ENCODE assay signal across 8 mouse cellular contexts in genomic region chr4:44703686-44704368, GRCm38 (mm10). TPM values are rescaled to one million over a fixed set of nuclear protein-coding genes. Genes with fewer than 3 reads are reported as not detected.
A peak's percentile ranks its signal among the peaks of the same experiment; 100 is the strongest.
DNase-seq lines count a peak whose midpoint lies in the region; ATAC-seq lines count a peak whose summit lies in the region.

No protein-coding gene starts in this region.

- DNase-seq in heart, postnatal 10 days = no peak
- peak; percentile 15 for DNase-seq in MN1 (ENCODE audit: low spot score)
- DNase-seq in ovary, postnatal 10 days (ENCODE audit: low spot score) = no peak
- no peak for DNase-seq in gastrocnemius, postnatal 25 days
- DNase-seq in right cerebral cortex, adult 18-20 months = no peak

- peaks cover 13% of the 10 kb centered on the region for H3K4me1 ChIP-seq in heart, embryonic 13.5 days
- H3K4me1 ChIP-seq in forebrain, embryonic 16.5 days (replicated peaks; ENCODE audit: control insufficient read depth, insufficient read depth, low read length) = peaks cover 17% of the 10 kb centered on the region
- no peaks in the 10 kb centered on the region; the same call in 1 of the 2 replicates for H3K4me1 ChIP-seq in liver, embryonic 16.5 days (ENCODE audit: control insufficient read depth, low read depth, low read length)

- peak overlapping the region; percentile 51 for H3K4me3 ChIP-seq in heart, embryonic 13.5 days
- peak overlapping the region; percentile 41 for H3K4me3 ChIP-seq in forebrain, embryonic 16.5 days (replicated peaks; ENCODE audit: low read length)
- H3K4me3 ChIP-seq in liver, embryonic 16.5 days (ENCODE audit: low read depth, low read length) = peak overlapping the region; percentile 52

- H3K4me2 ChIP-seq in heart, embryonic 13.5 days = peak overlapping the region; percentile 72
- H3K4me2 ChIP-seq in forebrain, embryonic 16.5 days (ENCODE audit: low read length) = peak overlapping the region; percentile 50
- H3K4me2 ChIP-seq in liver, embryonic 16.5 days (ENCODE audit: low read depth, low read length) = peak overlapping the region; percentile 53

- 0 out of 2 replicates have a peak, but pooled peaks have one; percentile 5 for ATAC-seq in heart, embryonic 13.5 days (ENCODE audit: extremely low read depth, insufficient number of reproducible peaks, low FRiP score, low TSS enrichment)
- ATAC-seq in forebrain, embryonic 16.5 days = no peak
- 0 out of 2 replicates have a peak, but pooled peaks have one; percentile 4 for ATAC-seq in liver, embryonic 16.5 days (ENCODE audit: low read depth)

- no peaks in the 10 kb centered on the region for H3K36me3 ChIP-seq in heart, embryonic 13.5 days
- H3K36me3 ChIP-seq in forebrain, embryonic 16.5 days (ENCODE audit: control insufficient read depth, insufficient read depth) = no peaks in the 10 kb centered on the region
- no peaks in the 10 kb centered on the region for H3K36me3 ChIP-seq in liver, embryonic 16.5 days (ENCODE audit: control insufficient read depth, insufficient read depth)

- H3K9me3 ChIP-seq in heart, embryonic 13.5 days = no peaks in the 10 kb centered on the region
- H3K9me3 ChIP-seq in forebrain, embryonic 16.5 days (ENCODE audit: control insufficient read depth, low read length) = no peaks in the 10 kb centered on the region
- no peaks in the 10 kb centered on the region for H3K9me3 ChIP-seq in liver, embryonic 16.5 days (replicated peaks; ENCODE audit: control insufficient read depth, low read length)

- intact Hi-C loops in heart, postnatal 10 days (cut with DNase I) = no loop called here

- H3K9ac ChIP-seq in heart, embryonic 13.5 days = no peak overlapping the region
- H3K9ac ChIP-seq in forebrain, embryonic 16.5 days (replicated peaks; ENCODE audit: low read depth, low read length) = no peak overlapping the region
- no peak overlapping the region for H3K9ac ChIP-seq in liver, embryonic 16.5 days (ENCODE audit: low read depth, low read length)

- peaks cover 99% of the 10 kb centered on the region for H3K27me3 ChIP-seq in heart, embryonic 13.5 days (replicated peaks)
- peaks cover 73% of the 10 kb centered on the region for H3K27me3 ChIP-seq in forebrain, embryonic 16.5 days (replicated peaks; ENCODE audit: control insufficient read depth, insufficient read depth, low read length)
- peaks cover 90% of the 10 kb centered on the region for H3K27me3 ChIP-seq in liver, embryonic 16.5 days (ENCODE audit: control insufficient read depth, insufficient read depth, low read depth, low read length)

- H3K27ac ChIP-seq in heart, embryonic 13.5 days (replicated peaks) = no peak overlapping the region
- no peak overlapping the region for H3K27ac ChIP-seq in forebrain, embryonic 16.5 days (ENCODE audit: low read length)
- no peak overlapping the region for H3K27ac ChIP-seq in liver, embryonic 16.5 days (ENCODE audit: low read length)

- WGBS in heart, embryonic 13.5 days = under 1% methylated on average over 66 of the region's 66 CpGs
- under 1% methylated on average over 66 of the region's 66 CpGs for WGBS in forebrain, embryonic 16.5 days
- WGBS in liver, embryonic 16.5 days (ENCODE audit: insufficient replicate concordance) = under 1% methylated on average over 66 of the region's 66 CpGs

RNA-seq across cellular contexts. Expression of gene Pax5, which starts 6.5 kb away (rescaled TPM):
- polyA plus RNA-seq in heart, embryonic 13.5 days (2015; fragmentation: Nextera tagmentation; extraction: Ambion mirVana) = 0.07 TPM in 1 of 2 replicates, not detected in the other
- total RNA-seq in heart, postnatal 10 days (2021) = 1 to 10 TPM; 1.1 to 1.2 TPM
- polyA plus RNA-seq in forebrain, embryonic 16.5 days (2015; fragmentation: Nextera tagmentation; extraction: Ambion mirVana) = 0.34 and 1.2 TPM in 2 replicates
- 0.36 and 0.54 TPM in 2 replicates for polyA plus RNA-seq in liver, embryonic 16.5 days (2015; fragmentation: Nextera tagmentation; extraction: Ambion mirVana)
- under 1 TPM; 0.03 TPM for total RNA-seq in gastrocnemius, postnatal 25 days (2021)

RNA-seq across cellular contexts. Expression of gene Zcchc7, which starts 51.9 kb away (rescaled TPM):
- polyA plus RNA-seq in heart, embryonic 13.5 days (2015; fragmentation: Nextera tagmentation; extraction: Ambion mirVana) = 15.5 and 23.7 TPM in 2 replicates
- total RNA-seq in heart, postnatal 10 days (2021) = 10 to 100 TPM; 19.1 to 19.9 TPM
- 43.7 and 44.4 TPM in 2 replicates for polyA plus RNA-seq in forebrain, embryonic 16.5 days (2015; fragmentation: Nextera tagmentation; extraction: Ambion mirVana)
- 10.1 and 10.8 TPM in 2 replicates for polyA plus RNA-seq in liver, embryonic 16.5 days (2015; fragmentation: Nextera tagmentation; extraction: Ambion mirVana)
- total RNA-seq in gastrocnemius, postnatal 25 days (2021) = 10 to 100 TPM; 13.7 to 16.3 TPM
